Mouse (Mus musculus): ENCODE results near the gene Srp9. TPM values are rescaled to one million over a fixed set of nuclear protein-coding genes. Genes with fewer than 3 reads are reported as not detected.

Srp9 gene
- total and polyA plus RNA-seq, 3 experiments = 35.5 to 134 (median 59.0) TPM

- no peak for TF ChIP-seq POLR2AphosphoS5 (IDR thresholded peaks at IDR 0.05; ENCODE audit: insufficient replicate concordance, low read depth, low read length)
- no peak for TF ChIP-seq GATA1 (IDR thresholded peaks at IDR 0.05; ENCODE audit: borderline replicate concordance, low read length)
- TF ChIP-seq CTCF (IDR thresholded peaks at IDR 0.05; ENCODE audit: low read depth, low read length) = no peak
- TF ChIP-seq TAL1 (conservative IDR thresholded peaks at IDR 0.05; ENCODE audit: low read depth, low read length) = no peak
- no peak for TF ChIP-seq GATA2 (IDR thresholded peaks at IDR 0.05; ENCODE audit: borderline replicate concordance, low read depth, low read length)
- no peak for DNase-seq (ENCODE audit: low spot score)
- ATAC-seq (ENCODE audit: extremely low read depth, insufficient number of reproducible peaks, low FRiP score, poor library complexity, severe bottlenecking) = no peak
Measured at GRCm38 (mm10) chr1:182088844-182089418, 35.6 kb upstream of the Srp9 start.

GRCm38 (mm10) chr1:182089600-182090297, 34.8 kb upstream of the Srp9 start:
- Histone ChIP-seq H3K36me3 (replicated peaks) (no peaks in the 10 kb centered on the region), H3K4me3 (ENCODE audit: low read depth, low read length) (no peak overlapping the region), H3K9me3 (replicated peaks) (no peaks in the 10 kb centered on the region), H3K27me3 (ENCODE audit: insufficient read depth, low read length) (peaks cover 5% of the 10 kb centered on the region; the same call in 1 of the 2 replicates), H3K4me1 (ENCODE audit: insufficient read depth, low read depth, low read length) (no peaks in the 10 kb centered on the region)
- DNase-seq (ENCODE audit: low spot score) (no peak), ATAC-seq (ENCODE audit: extremely low read depth, insufficient number of reproducible peaks, low FRiP score, poor library complexity, severe bottlenecking) (no peak)
- no peak for TF ChIP-seq TAL1 (conservative IDR thresholded peaks at IDR 0.05; ENCODE audit: low read depth, low read length)
- TF ChIP-seq GATA2 (IDR thresholded peaks at IDR 0.05; ENCODE audit: borderline replicate concordance, low read depth, low read length) = no peak
- no peak for TF ChIP-seq CTCF (IDR thresholded peaks at IDR 0.05; ENCODE audit: low read depth, low read length)
- no peak for TF ChIP-seq POLR2AphosphoS5 (IDR thresholded peaks at IDR 0.05; ENCODE audit: insufficient replicate concordance, low read depth, low read length)
- no peak for TF ChIP-seq GATA1 (IDR thresholded peaks at IDR 0.05; ENCODE audit: borderline replicate concordance, low read length)

More at GRCm38 (mm10) chr1:182088844-182089418, 35.6 kb upstream of the Srp9 start:
- no peaks in the 10 kb centered on the region for H3K36me3 ChIP-seq (replicated peaks)
- H3K4me1 ChIP-seq (ENCODE audit: insufficient read depth, low read depth, low read length) = no peaks in the 10 kb centered on the region
- no peaks in the 10 kb centered on the region for H3K9me3 ChIP-seq (replicated peaks)
- H3K4me3 ChIP-seq (ENCODE audit: low read depth, low read length) = no peak overlapping the region
- peaks cover 5% of the 10 kb centered on the region for H3K27me3 ChIP-seq (ENCODE audit: insufficient read depth, low read length)

GRCm38 (mm10) chr1:182090298-182090677, 34.2 kb upstream of the Srp9 start:
- H3K36me3 ChIP-seq (replicated peaks) = no peaks in the 10 kb centered on the region
- H3K4me1 ChIP-seq (ENCODE audit: insufficient read depth, low read depth, low read length) = no peaks in the 10 kb centered on the region
- TF ChIP-seq TAL1 (conservative IDR thresholded peaks at IDR 0.05; ENCODE audit: low read depth, low read length) = no peak
- no peak for TF ChIP-seq CTCF (IDR thresholded peaks at IDR 0.05; ENCODE audit: low read depth, low read length)
- TF ChIP-seq GATA2 (IDR thresholded peaks at IDR 0.05; ENCODE audit: borderline replicate concordance, low read depth, low read length) = no peak
- TF ChIP-seq POLR2AphosphoS5 (IDR thresholded peaks at IDR 0.05; ENCODE audit: insufficient replicate concordance, low read depth, low read length) = no peak
- TF ChIP-seq GATA1 (IDR thresholded peaks at IDR 0.05; ENCODE audit: borderline replicate concordance, low read length) = no peak
- DNase-seq (ENCODE audit: low spot score) (no peak), ATAC-seq (ENCODE audit: extremely low read depth, insufficient number of reproducible peaks, low FRiP score, poor library complexity, severe bottlenecking) (no peak)
- no peaks in the 10 kb centered on the region for H3K9me3 ChIP-seq (replicated peaks)
- H3K27me3 ChIP-seq (ENCODE audit: insufficient read depth, low read length) = peaks cover 5% of the 10 kb centered on the region; the same call in 1 of the 2 replicates
- no peak overlapping the region for H3K4me3 ChIP-seq (ENCODE audit: low read depth, low read length)

GRCm38 (mm10) chr1:182091261-182091660, 33.3 kb upstream of the Srp9 start:
- H3K27me3 ChIP-seq (ENCODE audit: insufficient read depth, low read length) = peaks cover 3% of the 10 kb centered on the region; the same call in 1 of the 2 replicates
- H3K4me1 ChIP-seq (ENCODE audit: insufficient read depth, low read depth, low read length) = no peaks in the 10 kb centered on the region
- no peak for DNase-seq (ENCODE audit: low spot score)
- H3K4me3 ChIP-seq (ENCODE audit: low read depth, low read length) = no peak overlapping the region
- no peak for ATAC-seq (ENCODE audit: extremely low read depth, insufficient number of reproducible peaks, low FRiP score, poor library complexity, severe bottlenecking)
- TF ChIP-seq POLR2AphosphoS5 (IDR thresholded peaks at IDR 0.05; ENCODE audit: insufficient replicate concordance, low read depth, low read length) = no peak
- no peak for TF ChIP-seq GATA1 (IDR thresholded peaks at IDR 0.05; ENCODE audit: borderline replicate concordance, low read length)
- no peak for TF ChIP-seq GATA2 (IDR thresholded peaks at IDR 0.05; ENCODE audit: borderline replicate concordance, low read depth, low read length)
- TF ChIP-seq CTCF (IDR thresholded peaks at IDR 0.05; ENCODE audit: low read depth, low read length) = no peak
- TF ChIP-seq TAL1 (conservative IDR thresholded peaks at IDR 0.05; ENCODE audit: low read depth, low read length) = no peak
- no peaks in the 10 kb centered on the region for H3K36me3 ChIP-seq (replicated peaks)
- no peaks in the 10 kb centered on the region for H3K9me3 ChIP-seq (replicated peaks)

- DNase-seq (ENCODE audit: low spot score) (no peak), ATAC-seq (ENCODE audit: extremely low read depth, insufficient number of reproducible peaks, low FRiP score, poor library complexity, severe bottlenecking) (no peak)
- peaks cover under 1% of the 10 kb centered on the region for H3K27me3 ChIP-seq (ENCODE audit: insufficient read depth, low read length)
- H3K9me3 ChIP-seq (replicated peaks) = no peaks in the 10 kb centered on the region
- H3K4me3 ChIP-seq (ENCODE audit: low read depth, low read length) = no peak overlapping the region
- no peak for TF ChIP-seq TAL1 (conservative IDR thresholded peaks at IDR 0.05; ENCODE audit: low read depth, low read length)
- no peak for TF ChIP-seq POLR2AphosphoS5 (IDR thresholded peaks at IDR 0.05; ENCODE audit: insufficient replicate concordance, low read depth, low read length)
- TF ChIP-seq GATA1 (IDR thresholded peaks at IDR 0.05; ENCODE audit: borderline replicate concordance, low read length) = no peak
- TF ChIP-seq CTCF (IDR thresholded peaks at IDR 0.05; ENCODE audit: low read depth, low read length) = no peak
- TF ChIP-seq GATA2 (IDR thresholded peaks at IDR 0.05; ENCODE audit: borderline replicate concordance, low read depth, low read length) = no peak
- H3K36me3 ChIP-seq (replicated peaks) = no peaks in the 10 kb centered on the region
- H3K4me1 ChIP-seq (ENCODE audit: insufficient read depth, low read depth, low read length) = no peaks in the 10 kb centered on the region
Measured at GRCm38 (mm10) chr1:182091746-182092412, 32.7 kb upstream of the Srp9 start.

- Histone ChIP-seq H3K36me3 (replicated peaks) (no peaks in the 10 kb centered on the region), H3K27me3 (ENCODE audit: insufficient read depth, low read length) (no peaks in the 10 kb centered on the region; the same call in 1 of the 2 replicates), H3K4me3 (ENCODE audit: low read depth, low read length) (no peak overlapping the region), H3K9me3 (replicated peaks) (no peaks in the 10 kb centered on the region), H3K4me1 (ENCODE audit: insufficient read depth, low read depth, low read length) (no peaks in the 10 kb centered on the region)
- DNase-seq (ENCODE audit: low spot score) = no peak
- TF ChIP-seq GATA1 (IDR thresholded peaks at IDR 0.05; ENCODE audit: borderline replicate concordance, low read length) (no peak), TAL1 (conservative IDR thresholded peaks at IDR 0.05; ENCODE audit: low read depth, low read length) (no peak), GATA2 (IDR thresholded peaks at IDR 0.05; ENCODE audit: borderline replicate concordance, low read depth, low read length) (no peak), CTCF (IDR thresholded peaks at IDR 0.05; ENCODE audit: low read depth, low read length) (no peak), POLR2AphosphoS5 (IDR thresholded peaks at IDR 0.05; ENCODE audit: insufficient replicate concordance, low read depth, low read length) (no peak)
- ATAC-seq (ENCODE audit: extremely low read depth, insufficient number of reproducible peaks, low FRiP score, poor library complexity, severe bottlenecking) = no peak
Measured at GRCm38 (mm10) chr1:182092413-182092800, 32.1 kb upstream of the Srp9 start.

Measured in G1E (cell line).